Mouse (Mus musculus) midbrain, postnatal 0 days (tissue): ENCODE data around the gene Zdhhc4. TPM values are rescaled to one million over a fixed set of nuclear protein-coding genes. Genes with fewer than 3 reads are reported as not detected.

Source experiments
- ATAC-seq: fragments of 200-750 bp; cut with Nextera tagmentation; 2 replicates; pipeline ENCODE4 v1.8.0; 2017; ENCODE audit warnings: moderate number of reproducible peaks, mild to moderate bottlenecking, moderate TSS enrichment, moderate library complexity; ENCODE audit not compliant: low FRiP score
- DNase-seq: peaks from one replicate; pipeline ENCODE4 v3.0.0-alpha.2; 2015; ENCODE audit warnings: low spot score
- H3K27ac ChIP-seq: fragments of 300-500 bp; sonication (generic); 2 replicates; pipeline ENCODE4 v1.5.1; 2014; ENCODE audit warnings: low read depth, mild to moderate bottlenecking, low read length, mixed read lengths
- H3K27me3 ChIP-seq: fragments of 300-500 bp; sonication (generic); 2 replicates; pipeline ENCODE4 v1.6.1; 2014; ENCODE audit warnings: low read length, control low read depth, mixed read lengths; ENCODE audit not compliant: insufficient read depth
- H3K36me3 ChIP-seq: fragments of 300-500 bp; sonication (generic); 2 replicates; pipeline ENCODE4 v1.6.1; 2014; ENCODE audit warnings: low read length, control low read depth, mixed read lengths; ENCODE audit not compliant: insufficient read depth
- H3K4me1 ChIP-seq: fragments of 300-500 bp; sonication (generic); 2 replicates; pipeline ENCODE4 v1.6.1; 2014; ENCODE audit warnings: mild to moderate bottlenecking, control low read depth, antibody characterized with exemption, low read length, mixed read lengths; ENCODE audit not compliant: insufficient read depth
- H3K4me2 ChIP-seq: fragments of 300-500 bp; sonication (generic); 2 replicates; pipeline ENCODE4 v1.6.1; 2014; ENCODE audit warnings: low read depth, mild to moderate bottlenecking, low read length, mixed read lengths; ENCODE audit not compliant: poor library complexity, severe bottlenecking
- H3K4me3 ChIP-seq: fragments of 300-500 bp; sonication (generic); 2 replicates; pipeline ENCODE4 v1.5.1; 2014; ENCODE audit warnings: low read depth, mild to moderate bottlenecking, low read length, moderate library complexity
- H3K9ac ChIP-seq: fragments of 300-500 bp; sonication (generic); replicated peaks from 2 replicates; pipeline ENCODE4 v1.6.1; 2014; ENCODE audit warnings: mild to moderate bottlenecking, low read length, moderate library complexity, mixed read lengths; ENCODE audit not compliant: poor library complexity, severe bottlenecking
- H3K9me3 ChIP-seq: fragments of 300-500 bp; sonication (generic); 2 replicates; pipeline ENCODE4 v1.6.1; 2016; ENCODE audit warnings: low read length, control low read depth
- CTCF ChIP-seq: IDR thresholded peaks from 2 replicates; pipeline ENCODE4 v1.5.1; 2016; ENCODE audit warnings: antibody characterized with exemption, mild to moderate bottlenecking
- WGBS: fragments of 180-500 bp; shearing (Covaris S2); extraction: QIAGEN DNeasy Blood & Tissue Kit; methylation state at CpG from one replicate; pipeline ENCODE4 v1.1.7; 2014; 5-methylcytosine and 5-hydroxymethylcytosine counted together
- polyA plus RNA-seq: library from polyadenylated mRNA; unstranded; fragments of >200 nt; fragmentation: Nextera tagmentation; extraction: Ambion mirVana; gene quantifications from 2 replicates; pipeline ENCODE4 v1.2.1, GENCODE M21; 2015
- total RNA-seq: library from RNA; depleted of rRNA; stranded (reverse); fragments of >200 nt; gene quantifications from 2 replicates; pipeline ENCODE4 v1.2.3, GENCODE M21; 2014

The Zdhhc4 gene
- total and polyA plus RNA-seq, 2 experiments from 2014 or later: 93.0 to 94.5 TPM

GRCm38 (mm10) chr5:143295330-143295729 lies 33.7 kb downstream of the Zdhhc4 start:
- H3K36me3 ChIP-seq: peaks cover 10% of the 10 kb centered on the region; the same call in 1 of the 2 replicates
- no peaks in the 10 kb centered on the region for H3K9me3 ChIP-seq
- WGBS: 75% methylated on average over 2 of the region's 2 CpGs
- H3K4me1 ChIP-seq: peaks cover 4% of the 10 kb centered on the region; the same call in 1 of the 2 replicates
- TF ChIP-seq CTCF: no peak
- no peak overlapping the region for H3K4me3 ChIP-seq
- DNase-seq (no peak), ATAC-seq (no peak)
- H3K4me2 ChIP-seq: no peak overlapping the region
- H3K27me3 ChIP-seq: 0 out of 2 replicates have a peak, but pooled peaks cover 6% of the 10 kb centered on the region
- H3K27ac ChIP-seq: no peak overlapping the region
- no peak overlapping the region for H3K9ac ChIP-seq

- DNase-seq (no peak), ATAC-seq (no peak)
- Histone ChIP-seq H3K27ac (no peak overlapping the region), H3K9me3 (no peaks in the 10 kb centered on the region), H3K4me3 (no peak overlapping the region), H3K27me3 (0 out of 2 replicates have a peak, but pooled peaks cover 6% of the 10 kb centered on the region), H3K4me1 (peaks cover 4% of the 10 kb centered on the region; the same call in 1 of the 2 replicates), H3K9ac (no peak overlapping the region), H3K4me2 (no peak overlapping the region), H3K36me3 (0 out of 2 replicates have a peak, but pooled peaks cover 6% of the 10 kb centered on the region)
- peak; percentile 62 for TF ChIP-seq CTCF
- 89% methylated on average over 3 of the region's 3 CpGs for WGBS
These were observed 34.2 kb downstream of the Zdhhc4 start for GRCm38 (mm10) chr5:143294862-143295261.

- DNase-seq (peak; percentile 40), ATAC-seq (peak; percentile 52)
- Histone ChIP-seq H3K4me1 (peaks cover 4% of the 10 kb centered on the region; the same call in 1 of the 2 replicates), H3K36me3 (0 out of 2 replicates have a peak, but pooled peaks cover 3% of the 10 kb centered on the region), H3K9ac (peak within 1 kb of the TSS; percentile 75), H3K4me2 (peak within 1 kb of the TSS; percentile 96), H3K27ac (no peak within 1 kb of the TSS), H3K27me3 (peaks cover 14% of the 10 kb centered on the region), H3K9me3 (no peaks in the 10 kb centered on the region), H3K4me3 (peak within 1 kb of the TSS; percentile 59)
- WGBS: 3% methylated on average over 27 of the region's 38 CpGs
- TF ChIP-seq CTCF: peak; percentile 4; the same call in 1 of the 2 replicates
These were observed 35.7 kb downstream of the Zdhhc4 start, which contains the start of gene Zfp853 for GRCm38 (mm10) chr5:143293404-143293803. Gene Zfp853 (minus strand): TSS chr5:143293623.

GRCm38 (mm10) chr5:143292879-143293278 lies 36.2 kb downstream of the Zdhhc4 start:
- DNase-seq: no peak
- no peak overlapping the region for H3K27ac ChIP-seq
- ATAC-seq: 0 out of 2 replicates have a peak, but pooled peaks have one; percentile 3
- peaks cover 3% of the 10 kb centered on the region; the same call in 1 of the 2 replicates for H3K36me3 ChIP-seq
- peak overlapping the region; percentile 96 for H3K4me2 ChIP-seq
- peak overlapping the region; percentile 75 for H3K9ac ChIP-seq
- peaks cover 4% of the 10 kb centered on the region; the same call in 1 of the 2 replicates for H3K4me1 ChIP-seq
- H3K4me3 ChIP-seq: peak overlapping the region; percentile 59
- TF ChIP-seq CTCF: no peak
- H3K27me3 ChIP-seq: peaks cover 19% of the 10 kb centered on the region
- WGBS: 5% methylated on average over 15 of the region's 19 CpGs
- H3K9me3 ChIP-seq: no peaks in the 10 kb centered on the region

GRCm38 (mm10) chr5:143289299-143289698 lies 39.8 kb downstream of the Zdhhc4 start:
- DNase-seq (no peak), ATAC-seq (no peak)
- H3K4me2 ChIP-seq: no peak overlapping the region
- H3K4me3 ChIP-seq: no peak overlapping the region
- H3K9ac ChIP-seq: no peak overlapping the region
- no peak for TF ChIP-seq CTCF
- H3K27me3 ChIP-seq: peaks cover 28% of the 10 kb centered on the region
- H3K4me1 ChIP-seq: peaks cover 4% of the 10 kb centered on the region; the same call in 1 of the 2 replicates
- H3K9me3 ChIP-seq: no peaks in the 10 kb centered on the region
- WGBS: 65% methylated on average over 9 of the region's 9 CpGs
- H3K36me3 ChIP-seq: no peaks in the 10 kb centered on the region; the same call in 1 of the 2 replicates
- H3K27ac ChIP-seq: no peak overlapping the region

- H3K9ac ChIP-seq: no peak overlapping the region
- no peaks in the 10 kb centered on the region for H3K4me1 ChIP-seq
- H3K27ac ChIP-seq: no peak overlapping the region
- no peaks in the 10 kb centered on the region for H3K9me3 ChIP-seq
- no peak for ATAC-seq
- H3K4me3 ChIP-seq: 0 out of 2 replicates have a peak overlapping the region, but pooled peaks have one; percentile 16
- H3K27me3 ChIP-seq: peaks cover 26% of the 10 kb centered on the region
- no peaks in the 10 kb centered on the region; the same call in 1 of the 2 replicates for H3K36me3 ChIP-seq
- DNase-seq: no peak
- TF ChIP-seq CTCF: no peak
- H3K4me2 ChIP-seq: peak overlapping the region; percentile 35
- WGBS: 29% methylated on average over 9 of the region's 9 CpGs
These were observed 40.6 kb downstream of the Zdhhc4 start for GRCm38 (mm10) chr5:143288378-143288911.
